Mouse (Mus musculus) liver, embryonic 12.5 days (tissue): ENCODE measurements around the gene Layn. TPM values are rescaled to one million over a fixed set of nuclear protein-coding genes. Genes with fewer than 3 reads are reported as not detected.

ENCODE experiments used
- microRNA counts: library from miRNA; unstranded; fragments of <30 nt; microRNA quantifications from one replicate; lab custom pipeline; 2017
- microRNA-seq: library from miRNA; unstranded; fragments of <30 nt; microRNA quantifications from one replicate; pipeline ENCODE4, GENCODE M21; 2017
- polyA plus RNA-seq: library from polyadenylated mRNA; unstranded; fragments of >200 nt; fragmentation: Nextera tagmentation; extraction: Ambion mirVana; gene quantifications from 2 replicates; pipeline ENCODE4 v1.2.1, GENCODE M21; 2016

Gene Layn
- polyA plus RNA-seq, 1 experiment from 2014 or later = 2.6 TPM

MicroRNAs within 50 kb of the gene (microRNA counts, 519-probe panel; counts per million panel counts)
- microRNA mmu-miR-34b-3p (lab: Ali Mortazavi, UCI) (582 counts per million, percentile 70 among the panel's probes with 10 or more counts), microRNA mmu-miR-34b-5p (lab: Ali Mortazavi, UCI) (582 counts per million, percentile 70 among the panel's probes with 10 or more counts), microRNA mmu-miR-34c (lab: Ali Mortazavi, UCI) (582 counts per million, percentile 70 among the panel's probes with 10 or more counts)

Small RNA genes within 50 kb of the gene (microRNA-seq; reads per million reads assigned to microRNA genes)
- gene Mir34b = 14.1 reads per million, percentile 26 among the genes with 10 or more reads in this experiment
- gene Mir34c = 339 reads per million, percentile 62 among the genes with 10 or more reads in this experiment

Other genes starting within 250 kb of the Layn start
- 131 and 137 TPM in 2 replicates for gene Ppp2r1b, start 231.8 kb downstream of the Layn start, polyA plus RNA-seq
- 12.3 and 14.5 TPM in 2 replicates for gene Sik2, start 68.0 kb downstream of the Layn start, polyA plus RNA-seq
- not detected in 2 replicates for gene Btg4, start 16.2 kb downstream of the Layn start, polyA plus RNA-seq
- not detected in 2 replicates for gene 4833427G06Rik, start 25.0 kb upstream of the Layn start, polyA plus RNA-seq
- gene Gm32742, start 88.4 kb upstream of the Layn start, polyA plus RNA-seq = 0.02 and 0.04 TPM in 2 replicates
- gene Pou2af1, start 136.6 kb upstream of the Layn start, polyA plus RNA-seq = 0.05 TPM in 1 of 2 replicates, not detected in the other
- gene Colca2, start 201.5 kb upstream of the Layn start, polyA plus RNA-seq = 0.50 and 0.68 TPM in 2 replicates